Mouse (Mus musculus): ENCODE results near the gene Rnf114. TPM values are rescaled to one million over a fixed set of nuclear protein-coding genes. Genes with fewer than 3 reads are reported as not detected.

Rnf114 gene
- polyA plus RNA-seq, 2 experiments = 78.1 to 83.6 TPM

- Histone ChIP-seq H3K4me2 (replicated peaks; ENCODE audit: low read depth, low read length, severe bottlenecking) (no peak overlapping the region), H3K27me3 (ENCODE audit: control insufficient read depth, insufficient read depth, low read length) (no peaks in the 10 kb centered on the region), H3K27ac (replicated peaks; ENCODE audit: low read depth, low read length) (no peak overlapping the region), H3K4me3 (replicated peaks; ENCODE audit: low read length) (no peak overlapping the region), H3K36me3 (ENCODE audit: control insufficient read depth, insufficient read depth, low read length) (peaks cover 73% of the 10 kb centered on the region), H3K9ac (ENCODE audit: low read depth, low read length, severe bottlenecking) (no peak overlapping the region), H3K4me1 (ENCODE audit: control insufficient read depth, insufficient read depth, low read length) (no peaks in the 10 kb centered on the region; the same call in 1 of the 2 replicates), H3K9me3 (ENCODE audit: control insufficient read depth, low read length) (no peaks in the 10 kb centered on the region)
- no peak for TF ChIP-seq POLR2A (IDR thresholded peaks at IDR 0.05; ENCODE audit: borderline replicate concordance, extremely low read depth, insufficient read depth, insufficient read length)
- ATAC-seq (ENCODE audit: low FRiP score, low read depth) = no peak
- no peak for DNase-seq (ENCODE audit: low spot score)
- WGBS = 93% methylated on average over 8 of the region's 8 CpGs
These were observed 44.8 kb upstream of the Rnf114 start for GRCm38 (mm10) chr2:167447629-167448028.

- H3K4me1 ChIP-seq (ENCODE audit: control insufficient read depth, insufficient read depth, low read length) = no peaks in the 10 kb centered on the region; the same call in 1 of the 2 replicates
- ATAC-seq (ENCODE audit: low FRiP score, low read depth) (no peak), DNase-seq (ENCODE audit: low spot score) (no peak)
- H3K27me3 ChIP-seq (ENCODE audit: control insufficient read depth, insufficient read depth, low read length) = no peaks in the 10 kb centered on the region
- no peak overlapping the region for H3K4me3 ChIP-seq (replicated peaks; ENCODE audit: low read length)
- no peak overlapping the region for H3K27ac ChIP-seq (replicated peaks; ENCODE audit: low read depth, low read length)
- H3K4me2 ChIP-seq (replicated peaks; ENCODE audit: low read depth, low read length, severe bottlenecking) = no peak overlapping the region
- peaks cover 78% of the 10 kb centered on the region for H3K36me3 ChIP-seq (ENCODE audit: control insufficient read depth, insufficient read depth, low read length)
- WGBS = 89% methylated on average over 20 of the region's 21 CpGs
- no peaks in the 10 kb centered on the region for H3K9me3 ChIP-seq (ENCODE audit: control insufficient read depth, low read length)
- H3K9ac ChIP-seq (ENCODE audit: low read depth, low read length, severe bottlenecking) = no peak overlapping the region
- TF ChIP-seq POLR2A (IDR thresholded peaks at IDR 0.05; ENCODE audit: borderline replicate concordance, extremely low read depth, insufficient read depth, insufficient read length) = no peak
These were observed 42.8 kb upstream of the Rnf114 start for GRCm38 (mm10) chr2:167449331-167450275.

DNA sequence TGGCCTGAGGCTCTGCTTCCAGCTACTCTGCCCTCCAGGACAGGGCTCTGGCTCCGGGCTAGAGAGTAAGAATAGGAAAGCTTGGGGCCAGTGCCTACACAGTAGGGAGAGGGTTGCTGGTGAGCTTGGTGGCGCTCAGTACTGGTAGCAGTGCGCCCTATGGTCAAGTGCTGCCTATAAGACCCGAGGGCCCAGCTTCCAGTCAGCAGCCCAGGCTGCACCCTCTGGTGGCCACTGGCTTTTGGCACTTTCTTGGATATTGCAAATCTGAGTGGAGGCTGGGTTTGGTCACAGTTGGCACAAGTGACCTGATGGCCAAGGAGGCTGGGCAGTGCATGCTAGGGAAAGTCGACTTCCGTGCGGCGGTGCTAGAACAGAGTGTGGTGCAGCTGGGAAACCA, 41.8 kb upstream of the Rnf114 start:
- WGBS = 93% methylated on average over 8 of the region's 8 CpGs
- TF ChIP-seq POLR2A (IDR thresholded peaks at IDR 0.05; ENCODE audit: borderline replicate concordance, extremely low read depth, insufficient read depth, insufficient read length) = no peak
- H3K27ac ChIP-seq (replicated peaks; ENCODE audit: low read depth, low read length) = no peak overlapping the region

DNA sequence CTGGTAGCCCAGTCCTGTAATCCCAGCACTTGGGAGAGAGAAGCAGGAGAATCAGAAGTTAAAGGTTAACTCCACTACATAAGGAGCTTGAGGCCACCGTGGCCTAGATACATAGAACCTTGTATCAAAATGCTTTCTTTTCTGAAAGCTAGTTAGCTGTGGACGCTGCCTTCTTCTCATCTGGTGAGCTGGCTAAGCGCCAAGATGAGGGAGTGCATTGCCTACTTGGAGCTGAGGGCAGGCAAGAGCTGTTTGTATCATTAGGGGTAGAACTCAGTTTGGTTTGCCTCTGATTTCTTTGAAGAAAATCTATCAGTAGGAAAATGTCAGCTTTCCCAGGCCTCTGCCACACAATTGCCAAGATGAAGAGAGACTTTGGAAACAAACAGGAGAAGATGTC, 38.6 kb upstream of the Rnf114 start:
- no peak for TF ChIP-seq POLR2A (IDR thresholded peaks at IDR 0.05; ENCODE audit: borderline replicate concordance, extremely low read depth, insufficient read depth, insufficient read length)
- H3K27ac ChIP-seq (replicated peaks; ENCODE audit: low read depth, low read length) = no peak overlapping the region
- no peaks in the 10 kb centered on the region for H3K4me1 ChIP-seq (ENCODE audit: control insufficient read depth, insufficient read depth, low read length)
- WGBS = 63% methylated on average over 3 of the region's 3 CpGs
- H3K27me3 ChIP-seq (ENCODE audit: control insufficient read depth, insufficient read depth, low read length) = no peaks in the 10 kb centered on the region
- no peak overlapping the region for H3K4me2 ChIP-seq (replicated peaks; ENCODE audit: low read depth, low read length, severe bottlenecking)
- DNase-seq (ENCODE audit: low spot score) = no peak
- no peak overlapping the region for H3K4me3 ChIP-seq (replicated peaks; ENCODE audit: low read length)
- no peaks in the 10 kb centered on the region for H3K9me3 ChIP-seq (ENCODE audit: control insufficient read depth, low read length)
- H3K9ac ChIP-seq (ENCODE audit: low read depth, low read length, severe bottlenecking) = no peak overlapping the region
- H3K36me3 ChIP-seq (ENCODE audit: control insufficient read depth, insufficient read depth, low read length) = peaks cover 76% of the 10 kb centered on the region
- ATAC-seq (ENCODE audit: low FRiP score, low read depth) = no peak

More for the DNA sequence above, 41.8 kb upstream of the Rnf114 start:
- no peaks in the 10 kb centered on the region; the same call in 1 of the 2 replicates for H3K4me1 ChIP-seq (ENCODE audit: control insufficient read depth, insufficient read depth, low read length)
- no peak overlapping the region for H3K9ac ChIP-seq (ENCODE audit: low read depth, low read length, severe bottlenecking)
- no peaks in the 10 kb centered on the region for H3K27me3 ChIP-seq (ENCODE audit: control insufficient read depth, insufficient read depth, low read length)
- DNase-seq (ENCODE audit: low spot score) (no peak), ATAC-seq (ENCODE audit: low FRiP score, low read depth) (no peak)
- no peak overlapping the region for H3K4me3 ChIP-seq (replicated peaks; ENCODE audit: low read length)
- H3K36me3 ChIP-seq (ENCODE audit: control insufficient read depth, insufficient read depth, low read length) = peaks cover 71% of the 10 kb centered on the region
- H3K4me2 ChIP-seq (replicated peaks; ENCODE audit: low read depth, low read length, severe bottlenecking) = no peak overlapping the region
- H3K9me3 ChIP-seq (ENCODE audit: control insufficient read depth, low read length) = no peaks in the 10 kb centered on the region

- Histone ChIP-seq H3K27me3 (ENCODE audit: control insufficient read depth, insufficient read depth, low read length) (no peaks in the 10 kb centered on the region), H3K9ac (ENCODE audit: low read depth, low read length, severe bottlenecking) (no peak overlapping the region), H3K4me1 (ENCODE audit: control insufficient read depth, insufficient read depth, low read length) (no peaks in the 10 kb centered on the region), H3K4me2 (replicated peaks; ENCODE audit: low read depth, low read length, severe bottlenecking) (no peak overlapping the region), H3K4me3 (replicated peaks; ENCODE audit: low read length) (no peak overlapping the region), H3K9me3 (ENCODE audit: control insufficient read depth, low read length) (no peaks in the 10 kb centered on the region), H3K36me3 (ENCODE audit: control insufficient read depth, insufficient read depth, low read length) (peaks cover 62% of the 10 kb centered on the region), H3K27ac (replicated peaks; ENCODE audit: low read depth, low read length) (no peak overlapping the region)
- no peak for TF ChIP-seq POLR2A (IDR thresholded peaks at IDR 0.05; ENCODE audit: borderline replicate concordance, extremely low read depth, insufficient read depth, insufficient read length)
- no peak for ATAC-seq (ENCODE audit: low FRiP score, low read depth)
- no peak for DNase-seq (ENCODE audit: low spot score)
- WGBS = 95% methylated on average over 5 of the region's 5 CpGs
These were observed 36.0 kb upstream of the Rnf114 start for GRCm38 (mm10) chr2:167456361-167457020.

All from limb, embryonic 14.5 days (tissue).